Mouse (Mus musculus): ENCODE measurements around the gene Mrm1. TPM values are rescaled to one million over a fixed set of nuclear protein-coding genes. Genes with fewer than 3 reads are reported as not detected.

Mrm1 gene
- 7.6 and 12.1 TPM in 2 replicates for polyA plus RNA-seq (2014; fragmentation: Nextera tagmentation; extraction: Ambion mirVana)

GRCm38 (mm10) chr11:84818961-84819692, at the start of gene Mrm1:
Mrm1 (minus strand) TSS chr11:84819515.
- WGBS = under 1% methylated on average over 55 of the region's 55 CpGs
- peak; percentile 93 for TF ChIP-seq CTCF (IDR thresholded peaks at IDR 0.05; ENCODE audit: low read depth)
- DNase-seq (peak; percentile 97), ATAC-seq (ENCODE audit: insufficient read depth) (peak; percentile 90)
- peak within 1 kb of the TSS; percentile 99 for H3K4me2 ChIP-seq
- peak within 1 kb of the TSS; percentile 90 for H3K27ac ChIP-seq (ENCODE audit: low read depth)
- peak within 1 kb of the TSS; percentile 71 for H3K9ac ChIP-seq
- no peaks in the 10 kb centered on the region for H3K9me3 ChIP-seq (ENCODE audit: low read depth, low read length)
- no peaks in the 10 kb centered on the region for H3K27me3 ChIP-seq (ENCODE audit: insufficient read depth, low read length)
- no peaks in the 10 kb centered on the region for H3K36me3 ChIP-seq (ENCODE audit: insufficient read depth)
- H3K4me1 ChIP-seq (ENCODE audit: insufficient read depth) = no peaks in the 10 kb centered on the region
- peak within 1 kb of the TSS; percentile 74 for H3K4me3 ChIP-seq (ENCODE audit: low read depth, low read length)

GRCm38 (mm10) chr11:84868786-84869259, 49.5 kb upstream of the Mrm1 start:
- H3K4me1 ChIP-seq (ENCODE audit: insufficient read depth) = no peaks in the 10 kb centered on the region
- peaks cover 18% of the 10 kb centered on the region for H3K36me3 ChIP-seq (ENCODE audit: insufficient read depth)
- peak overlapping the region; percentile 92 for H3K4me3 ChIP-seq (ENCODE audit: low read depth, low read length)
- WGBS = 5% methylated on average over 7 of the region's 7 CpGs
- H3K9ac ChIP-seq = peak overlapping the region; percentile 94
- no peaks in the 10 kb centered on the region for H3K27me3 ChIP-seq (ENCODE audit: insufficient read depth, low read length)
- H3K4me2 ChIP-seq = peak overlapping the region; percentile 93
- H3K27ac ChIP-seq (ENCODE audit: low read depth) = peak overlapping the region; percentile 98
- H3K9me3 ChIP-seq (ENCODE audit: low read depth, low read length) = no peaks in the 10 kb centered on the region
- ATAC-seq (ENCODE audit: insufficient read depth) (no peak), DNase-seq (peak; percentile 17)
- no peak for TF ChIP-seq CTCF (IDR thresholded peaks at IDR 0.05; ENCODE audit: low read depth)

GRCm38 (mm10) chr11:84867586-84867985, 48.3 kb upstream of the Mrm1 start:
- Histone ChIP-seq H3K4me3 (ENCODE audit: low read depth, low read length) (no peak overlapping the region), H3K9me3 (ENCODE audit: low read depth, low read length) (no peaks in the 10 kb centered on the region), H3K27ac (ENCODE audit: low read depth) (no peak overlapping the region), H3K27me3 (ENCODE audit: insufficient read depth, low read length) (no peaks in the 10 kb centered on the region), H3K36me3 (ENCODE audit: insufficient read depth) (peaks cover 24% of the 10 kb centered on the region), H3K4me1 (ENCODE audit: insufficient read depth) (no peaks in the 10 kb centered on the region), H3K4me2 (peak overlapping the region; percentile 35), H3K9ac (no peak overlapping the region)
- DNase-seq (no peak), ATAC-seq (ENCODE audit: insufficient read depth) (no peak)
- WGBS = 75% methylated on average over 2 of the region's 2 CpGs
- no peak for TF ChIP-seq CTCF (IDR thresholded peaks at IDR 0.05; ENCODE audit: low read depth)

- ATAC-seq (ENCODE audit: insufficient read depth) = no peak
- DNase-seq = no peak
- WGBS = 43% methylated on average over 2 of the region's 2 CpGs
- Histone ChIP-seq H3K9ac (no peak overlapping the region), H3K27ac (ENCODE audit: low read depth) (no peak overlapping the region), H3K4me3 (ENCODE audit: low read depth, low read length) (no peak overlapping the region), H3K36me3 (ENCODE audit: insufficient read depth) (peaks cover 41% of the 10 kb centered on the region), H3K4me1 (ENCODE audit: insufficient read depth) (no peaks in the 10 kb centered on the region), H3K27me3 (ENCODE audit: insufficient read depth, low read length) (no peaks in the 10 kb centered on the region), H3K4me2 (no peak overlapping the region), H3K9me3 (ENCODE audit: low read depth, low read length) (no peaks in the 10 kb centered on the region)
- no peak for TF ChIP-seq CTCF (IDR thresholded peaks at IDR 0.05; ENCODE audit: low read depth)
Observed at GRCm38 (mm10) chr11:84865268-84865667, 46.0 kb upstream of the Mrm1 start.

- DNase-seq (no peak), ATAC-seq (ENCODE audit: insufficient read depth) (no peak)
- no peaks in the 10 kb centered on the region for H3K9me3 ChIP-seq (ENCODE audit: low read depth, low read length)
- H3K4me3 ChIP-seq (ENCODE audit: low read depth, low read length) = no peak overlapping the region
- no peaks in the 10 kb centered on the region for H3K4me1 ChIP-seq (ENCODE audit: insufficient read depth)
- H3K27me3 ChIP-seq (ENCODE audit: insufficient read depth, low read length) = no peaks in the 10 kb centered on the region
- no peak overlapping the region for H3K4me2 ChIP-seq
- H3K36me3 ChIP-seq (ENCODE audit: insufficient read depth) = peaks cover 78% of the 10 kb centered on the region
- 91% methylated on average over 6 of the region's 6 CpGs for WGBS
- no peak overlapping the region for H3K27ac ChIP-seq (ENCODE audit: low read depth)
- no peak for TF ChIP-seq CTCF (IDR thresholded peaks at IDR 0.05; ENCODE audit: low read depth)
- H3K9ac ChIP-seq = no peak overlapping the region
Observed at GRCm38 (mm10) chr11:84855285-84855684, 36.0 kb upstream of the Mrm1 start.

GRCm38 (mm10) chr11:84847475-84848090, 28.3 kb upstream of the Mrm1 start:
- Histone ChIP-seq H3K4me3 (ENCODE audit: low read depth, low read length) (no peak overlapping the region), H3K36me3 (ENCODE audit: insufficient read depth) (peaks cover 50% of the 10 kb centered on the region), H3K4me2 (no peak overlapping the region), H3K9ac (no peak overlapping the region), H3K27me3 (ENCODE audit: insufficient read depth, low read length) (no peaks in the 10 kb centered on the region), H3K27ac (ENCODE audit: low read depth) (no peak overlapping the region), H3K9me3 (ENCODE audit: low read depth, low read length) (no peaks in the 10 kb centered on the region), H3K4me1 (ENCODE audit: insufficient read depth) (no peaks in the 10 kb centered on the region)
- DNase-seq = no peak
- TF ChIP-seq CTCF (IDR thresholded peaks at IDR 0.05; ENCODE audit: low read depth) = no peak
- no peak for ATAC-seq (ENCODE audit: insufficient read depth)
- WGBS = 79% methylated on average over 7 of the region's 7 CpGs

GRCm38 (mm10) chr11:84846741-84847474, 27.6 kb upstream of the Mrm1 start:
- TF ChIP-seq CTCF (IDR thresholded peaks at IDR 0.05; ENCODE audit: low read depth) = no peak
- H3K27me3 ChIP-seq (ENCODE audit: insufficient read depth, low read length) = no peaks in the 10 kb centered on the region
- H3K36me3 ChIP-seq (ENCODE audit: insufficient read depth) = peaks cover 48% of the 10 kb centered on the region
- no peak overlapping the region for H3K27ac ChIP-seq (ENCODE audit: low read depth)
- 93% methylated on average over 15 of the region's 15 CpGs for WGBS
- no peaks in the 10 kb centered on the region for H3K9me3 ChIP-seq (ENCODE audit: low read depth, low read length)
- DNase-seq (no peak), ATAC-seq (ENCODE audit: insufficient read depth) (no peak)
- no peak overlapping the region for H3K4me2 ChIP-seq
- H3K4me1 ChIP-seq (ENCODE audit: insufficient read depth) = no peaks in the 10 kb centered on the region
- no peak overlapping the region for H3K9ac ChIP-seq
- H3K4me3 ChIP-seq (ENCODE audit: low read depth, low read length) = no peak overlapping the region
